Mouse (Mus musculus) lung, adult 2 months (tissue): ENCODE measurements around the gene D7Ertd443e. TPM values are rescaled to one million over a fixed set of nuclear protein-coding genes. Genes with fewer than 3 reads are reported as not detected.

ENCODE experiments used
- DNase-seq: peaks from one replicate; pipeline ENCODE4 v3.0.0; 2022
- H3K4me1 ChIP-seq: fragments of 200-500 bp; 2 replicates; pipeline ENCODE4 v1.6.1; 2011; ENCODE audit warnings: low read length; ENCODE audit not compliant: control insufficient read depth, insufficient read depth
- H3K4me3 ChIP-seq: fragments of 200-500 bp; replicated peaks from 2 replicates; pipeline ENCODE3; 2011; ENCODE audit warnings: low read depth, mild to moderate bottlenecking, control low read depth, low read length; ENCODE audit errors: extremely low read depth
- CTCF ChIP-seq: fragments of 200-500 bp; IDR thresholded peaks from 2 replicates; pipeline ENCODE4 v1.5.1; 2011; ENCODE audit warnings: mild to moderate bottlenecking, low read length, control low read depth; ENCODE audit not compliant: insufficient read depth
- POLR2A ChIP-seq: fragments of 200-500 bp; IDR thresholded peaks from 2 replicates; pipeline ENCODE4 v1.6.1; 2011; ENCODE audit warnings: low read depth, mild to moderate bottlenecking, control low read depth, low read length, borderline replicate concordance; ENCODE audit errors: extremely low read depth
- WGBS: fragments of 180-500 bp; shearing (Covaris S2); methylation state at CpG from one replicate; pipeline ENCODE4 v1.1.7; 2018; 5-methylcytosine and 5-hydroxymethylcytosine counted together
- polyA plus RNA-seq: library from polyadenylated mRNA; depleted of rRNA; stranded (reverse); fragments of >200 nt; gene quantifications from 2 replicates; pipeline ENCODE4 v1.2.3, GENCODE M21; 2012

The D7Ertd443e gene
- polyA plus RNA-seq, 1 experiment, result 0.22 TPM

GRCm38 (mm10) chr7:134235552-134235951 lies 149.9 kb downstream of the D7Ertd443e start:
- no peaks in the 10 kb centered on the region for H3K4me1 ChIP-seq
- WGBS, result 73% methylated on average over 2 of the region's 2 CpGs
- TF ChIP-seq CTCF (no peak), POLR2A (no peak)
- H3K4me3 ChIP-seq, result no peak overlapping the region
- no peak for DNase-seq

- no peak within 1 kb of the TSS for H3K4me3 ChIP-seq
- DNase-seq, result no peak
- WGBS, result 73% methylated on average over 14 of the region's 14 CpGs
- peaks cover 5% of the 10 kb centered on the region; the same call in 1 of the 2 replicates for H3K4me1 ChIP-seq
- TF ChIP-seq POLR2A (no peak), CTCF (no peak)
These were observed 153.8 kb downstream of the D7Ertd443e start, which contains the start of gene Adam12 for GRCm38 (mm10) chr7:134231378-134232346. Adam12 (minus strand) TSS chr7:134232146.

DNA sequence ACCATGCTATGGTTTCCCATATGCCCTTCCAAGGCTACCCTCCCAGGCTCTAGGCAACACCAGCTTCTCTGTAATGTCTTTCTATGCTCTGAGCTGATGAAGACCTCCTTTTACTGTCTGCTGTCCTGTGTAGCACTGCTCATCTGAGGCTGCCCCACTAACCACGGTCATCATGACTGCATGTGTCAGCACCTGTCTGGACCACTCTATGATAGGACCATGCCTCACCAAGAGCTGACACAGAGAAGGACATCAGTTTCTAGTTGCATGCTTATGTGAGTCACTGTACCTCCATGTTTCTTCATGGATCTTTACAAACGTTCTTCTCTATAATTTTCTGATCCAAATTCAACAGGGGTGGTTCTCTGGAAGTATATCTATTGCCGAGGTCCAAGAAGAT lies 154.8 kb downstream of the D7Ertd443e start:
- no peak for DNase-seq
- Histone ChIP-seq H3K4me1 (peaks cover 5% of the 10 kb centered on the region; the same call in 1 of the 2 replicates), H3K4me3 (no peak overlapping the region)
- no peak for TF ChIP-seq POLR2A
- TF ChIP-seq CTCF, result no peak
- 90% methylated on average over 3 of the region's 3 CpGs for WGBS

DNA sequence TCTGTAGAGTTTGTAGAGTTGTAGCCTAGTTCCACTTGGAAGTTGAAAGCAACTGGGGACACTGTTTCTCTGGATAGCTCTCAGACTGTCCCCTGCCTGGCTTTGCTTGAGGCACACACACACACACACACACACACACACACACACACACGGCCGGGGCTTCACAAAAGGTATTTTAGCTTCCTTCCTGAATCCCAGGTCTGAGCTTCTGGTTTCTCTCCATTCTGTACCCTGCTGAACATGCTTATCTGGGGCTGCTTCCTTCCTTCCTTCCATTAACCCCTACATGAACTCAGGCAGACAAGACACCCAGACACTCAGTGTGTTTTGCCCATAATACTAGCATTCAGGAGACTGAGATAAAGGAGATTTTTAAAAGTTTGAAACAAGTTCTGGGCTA lies 155.6 kb downstream of the D7Ertd443e start:
- H3K4me1 ChIP-seq, result peaks cover 5% of the 10 kb centered on the region; the same call in 1 of the 2 replicates
- TF ChIP-seq POLR2A (no peak), CTCF (no peak)
- no peak overlapping the region for H3K4me3 ChIP-seq
- 47% methylated on average over 2 of the region's 2 CpGs for WGBS
- DNase-seq, result no peak

GRCm38 (mm10) chr7:134227773-134228455 lies 157.5 kb downstream of the D7Ertd443e start:
- H3K4me3 ChIP-seq, result no peak overlapping the region
- DNase-seq, result no peak
- peaks cover 9% of the 10 kb centered on the region for H3K4me1 ChIP-seq
- WGBS, result 33% methylated on average over 13 of the region's 13 CpGs
- TF ChIP-seq POLR2A (no peak), CTCF (no peak)

- peaks cover 9% of the 10 kb centered on the region for H3K4me1 ChIP-seq
- no peak overlapping the region for H3K4me3 ChIP-seq
- 85% methylated on average over 4 of the region's 4 CpGs for WGBS
- no peak for DNase-seq
- TF ChIP-seq CTCF (no peak), POLR2A (no peak)
These were observed 158.4 kb downstream of the D7Ertd443e start for GRCm38 (mm10) chr7:134227101-134227500.

GRCm38 (mm10) chr7:134226231-134226630 lies 159.2 kb downstream of the D7Ertd443e start:
- WGBS, result 88% methylated on average over 3 of the region's 3 CpGs
- Histone ChIP-seq H3K4me3 (no peak overlapping the region), H3K4me1 (peaks cover 9% of the 10 kb centered on the region)
- TF ChIP-seq POLR2A, result no peak
- TF ChIP-seq CTCF, result no peak
- DNase-seq, result no peak

DNA sequence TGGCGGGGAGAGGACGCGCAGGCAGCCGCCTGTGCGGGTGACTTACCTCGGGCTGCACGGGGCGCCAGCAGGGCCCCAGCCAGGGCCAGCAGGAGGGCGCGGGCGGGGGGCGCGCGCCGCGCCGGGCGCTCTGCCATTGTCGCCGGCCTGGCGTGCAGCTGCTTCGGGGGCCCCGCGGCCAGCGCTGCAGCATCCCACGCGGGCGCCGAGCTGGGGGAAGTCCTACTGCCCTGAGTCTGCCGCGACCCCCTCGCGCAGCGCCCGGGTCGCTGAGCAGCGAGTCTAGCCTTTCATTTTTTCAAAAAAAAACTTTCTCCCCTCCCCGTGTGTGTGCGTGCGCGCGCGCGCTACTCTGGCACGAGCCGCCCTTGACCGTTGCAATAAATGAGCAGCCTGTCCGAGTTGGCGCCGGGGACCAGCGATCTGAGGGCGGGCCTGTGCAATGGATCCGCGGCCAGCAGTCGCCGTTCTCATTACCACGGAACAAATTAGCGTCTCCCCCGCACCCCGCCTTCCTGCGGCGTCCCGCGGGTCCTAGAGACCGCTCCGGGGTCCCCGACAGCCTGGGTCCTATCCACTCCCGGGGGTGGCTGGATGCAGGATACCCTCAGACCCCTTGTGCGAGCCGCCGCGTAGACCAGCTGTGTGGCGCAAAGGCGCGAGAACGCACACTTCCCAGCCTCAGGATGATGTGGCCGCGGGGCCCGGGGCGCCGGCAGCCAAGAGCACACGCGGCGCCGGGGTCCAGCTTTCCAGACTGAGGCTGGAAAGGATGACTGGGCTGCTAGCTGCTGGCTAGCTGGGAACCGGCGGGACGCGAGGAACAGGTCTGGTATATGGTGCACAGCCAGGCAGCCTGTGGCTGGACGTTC lies 160.5 kb downstream of the D7Ertd443e start:
- TF ChIP-seq CTCF, result no peak
- TF ChIP-seq POLR2A, result no peak
- DNase-seq, result peak; percentile 25
- H3K4me1 ChIP-seq, result peaks cover 9% of the 10 kb centered on the region
- H3K4me3 ChIP-seq, result peak overlapping the region; percentile 52
- 2% methylated on average over 89 of the region's 90 CpGs for WGBS

DNA sequence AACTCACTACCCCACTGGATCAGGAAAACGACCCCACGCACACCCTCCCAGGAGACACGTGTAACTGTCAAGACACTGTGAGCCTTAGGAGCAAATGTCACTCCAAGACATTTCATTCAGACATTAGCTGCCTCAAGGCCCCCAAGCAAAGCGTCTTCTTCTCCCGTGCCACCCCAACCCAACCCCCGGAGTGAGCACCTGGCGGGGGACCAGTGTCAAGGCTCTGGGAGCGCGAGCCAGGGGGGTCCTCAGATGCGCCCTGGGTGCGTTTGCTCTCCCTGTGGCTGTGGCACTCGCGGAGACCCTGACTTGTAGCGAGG lies 161.1 kb downstream of the D7Ertd443e start:
- under 1% methylated on average over 14 of the region's 14 CpGs for WGBS
- peaks cover 9% of the 10 kb centered on the region for H3K4me1 ChIP-seq
- H3K4me3 ChIP-seq, result peak overlapping the region; percentile 52
- peak; percentile 12 for DNase-seq
- TF ChIP-seq POLR2A (no peak), CTCF (no peak)
